Mouse (Mus musculus): ENCODE measurements around the gene Raf1. TPM values are rescaled to one million over a fixed set of nuclear protein-coding genes. Genes with fewer than 3 reads are reported as not detected.

Raf1 gene
- 100 to 1,000 TPM in 1 of 2 experiments, 10 to 100 TPM in 1; 97.3 to 110 TPM for total RNA-seq (2021)
- long read RNA-seq, experiment 1, transcript Raf1-201 (17 exons, 3,070 nt): major isoform, 37 of 64 reads
- long read RNA-seq, experiment 1, partial matches to known transcripts: 8 of 64 reads
- long read RNA-seq, experiment 1, other reads (novel, unspliced or antisense): 16 of 64 reads
- long read RNA-seq, experiment 2, transcript Raf1-201 (17 exons, 3,070 nt): major isoform, 23 of 32 reads
- long read RNA-seq, experiment 2, partial matches to known transcripts: 3 of 32 reads
- long read RNA-seq, experiment 2, other reads (novel, unspliced or antisense): 5 of 32 reads

DNA sequence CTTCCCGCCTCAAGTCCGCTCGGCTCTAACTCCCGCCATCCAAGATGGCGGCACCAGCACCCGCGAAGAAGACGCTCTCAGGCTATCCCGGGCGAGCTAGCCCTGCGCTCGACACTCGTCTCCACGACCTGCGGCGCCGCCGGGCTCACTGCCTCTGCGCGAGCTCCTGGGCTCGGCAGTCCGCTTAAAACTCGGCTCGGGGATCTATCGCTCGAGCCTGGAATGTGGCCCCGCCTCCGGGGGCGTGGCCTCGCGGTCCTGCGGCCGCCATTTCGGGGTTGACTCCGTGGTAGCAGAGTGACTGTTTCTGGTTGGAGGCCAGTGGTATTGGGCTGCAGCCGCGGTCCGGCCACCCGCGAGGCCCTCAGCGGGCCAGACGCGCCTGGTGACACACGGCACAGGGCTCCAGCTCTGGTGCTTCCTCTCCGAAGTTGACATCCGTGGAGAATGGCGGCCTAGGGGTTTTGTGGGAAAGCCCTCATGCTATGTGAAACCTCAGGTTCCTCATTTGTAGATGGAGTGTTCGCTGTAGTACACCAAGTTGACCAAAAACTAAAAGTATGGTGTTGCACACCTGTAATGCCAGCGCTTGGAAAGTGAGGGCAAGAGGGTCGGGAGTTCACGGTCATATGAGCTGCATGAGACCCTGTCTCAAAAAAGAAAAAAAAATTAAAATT is at the start of gene Raf1:
Raf1 (minus strand) TSS at position 184 of the 677 bp plus-strand sequence.
- peak; percentile 99 for DNase-seq

DNA sequence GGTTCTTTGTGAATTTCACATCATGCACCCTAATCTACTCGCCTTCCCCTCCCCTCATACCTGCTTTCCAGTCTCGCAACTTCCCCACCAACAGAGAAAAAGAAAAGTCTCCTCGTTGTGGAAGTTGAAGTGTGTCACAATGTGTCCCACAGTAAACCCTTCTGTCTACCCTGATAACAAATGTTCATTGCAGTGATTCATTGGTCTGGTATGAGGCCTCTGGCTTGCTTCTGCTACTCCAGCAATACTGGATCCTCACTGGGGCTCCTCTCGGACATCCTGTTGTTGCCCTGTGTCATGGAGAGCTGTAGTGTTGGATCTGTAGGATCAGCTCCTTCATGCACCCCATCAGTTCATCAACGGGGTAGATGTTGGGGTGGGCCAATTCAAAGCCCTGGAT is 45.8 kb upstream of the Raf1 start:
- peak in 1 of 2 experiments; percentile 63 for DNase-seq

DNA sequence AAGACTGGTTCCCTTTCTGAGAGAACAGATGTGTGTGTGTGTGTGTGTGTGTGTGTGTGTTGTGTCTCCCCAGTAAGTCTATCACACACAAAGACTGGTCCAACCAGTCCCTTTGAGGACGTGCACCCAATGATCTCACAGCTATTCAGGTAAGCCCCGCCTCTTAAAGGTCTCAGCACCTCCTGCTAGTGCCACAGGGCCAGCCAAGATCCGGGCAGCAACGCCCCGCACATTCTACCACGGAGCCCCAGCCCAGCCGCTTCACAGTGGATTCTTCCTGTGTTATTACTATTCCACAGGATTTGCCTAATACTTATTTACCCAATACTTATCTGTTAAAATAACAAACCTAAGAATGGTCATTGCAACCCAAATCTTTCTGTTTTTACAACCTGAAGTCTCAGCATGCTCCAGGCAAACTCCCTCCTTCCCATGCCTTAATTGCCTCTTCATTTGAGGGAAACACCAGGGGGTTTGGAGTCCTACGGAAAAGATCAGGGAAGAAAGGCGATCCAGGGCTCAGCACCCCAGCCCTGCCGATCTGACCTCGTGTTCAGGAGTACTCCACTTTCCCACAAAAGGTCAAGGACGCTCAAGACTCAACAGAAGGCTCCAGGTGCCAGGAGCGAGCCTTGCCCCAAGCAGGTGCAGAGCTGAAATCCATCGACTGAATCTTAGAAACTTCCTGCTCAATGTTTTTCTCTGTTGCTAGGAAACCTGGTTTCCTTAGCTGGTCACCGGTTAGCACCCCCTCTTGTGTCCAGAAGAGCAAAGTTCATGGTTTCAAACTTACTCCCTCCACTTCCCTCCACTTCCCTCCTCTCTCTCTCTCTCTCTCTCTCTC is 41.5 kb upstream of the Raf1 start:
- DNase-seq: peak; percentile 57 to 67

DNA sequence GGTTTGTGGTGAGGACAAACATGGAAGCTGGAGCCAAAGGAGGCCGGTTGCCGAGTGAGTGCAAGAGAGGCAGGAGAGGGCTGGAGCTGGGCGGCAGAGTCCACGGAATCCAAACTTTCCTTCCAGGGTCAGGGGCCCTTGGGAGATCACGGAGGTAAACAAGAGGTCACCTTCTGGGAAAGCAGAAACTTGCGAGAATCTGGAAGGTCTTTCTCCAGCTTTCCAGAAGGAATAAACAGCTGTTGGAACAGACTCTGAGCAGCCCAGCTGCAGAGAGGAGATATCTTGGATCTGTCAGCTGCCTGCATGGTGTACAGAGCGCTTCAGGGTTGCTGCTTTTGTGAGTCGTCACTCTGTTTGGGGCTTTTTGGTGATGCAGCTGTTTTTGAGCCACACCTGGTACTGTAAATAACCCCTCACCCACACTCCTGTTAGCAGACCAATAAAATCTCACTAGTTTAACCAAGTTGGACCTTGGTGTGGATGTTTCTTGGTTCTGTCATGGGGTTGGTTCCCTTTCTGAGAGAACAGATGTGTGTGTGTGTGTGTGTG is 40.7 kb upstream of the Raf1 start:
- no peak for DNase-seq

DNA sequence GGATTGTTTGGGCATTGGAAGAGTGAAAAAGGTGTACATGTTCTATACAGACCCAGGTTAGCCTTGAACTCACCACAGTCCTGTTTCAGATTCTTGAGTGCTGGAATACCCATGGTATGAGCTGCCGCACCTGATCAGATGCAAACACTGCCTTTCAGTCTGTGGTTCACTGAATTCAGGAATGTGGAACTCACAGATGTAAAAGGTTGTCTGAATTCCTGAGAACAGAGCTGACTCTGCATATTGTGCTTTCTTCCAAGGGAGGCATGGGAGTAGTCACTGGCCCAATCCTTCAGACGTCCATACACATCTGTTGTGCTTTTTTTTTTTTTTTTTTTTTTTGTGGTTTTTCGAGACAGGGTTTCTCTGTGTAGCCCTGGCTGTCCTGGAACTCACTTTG is 34.8 kb upstream of the Raf1 start:
- no peak for DNase-seq

DNA sequence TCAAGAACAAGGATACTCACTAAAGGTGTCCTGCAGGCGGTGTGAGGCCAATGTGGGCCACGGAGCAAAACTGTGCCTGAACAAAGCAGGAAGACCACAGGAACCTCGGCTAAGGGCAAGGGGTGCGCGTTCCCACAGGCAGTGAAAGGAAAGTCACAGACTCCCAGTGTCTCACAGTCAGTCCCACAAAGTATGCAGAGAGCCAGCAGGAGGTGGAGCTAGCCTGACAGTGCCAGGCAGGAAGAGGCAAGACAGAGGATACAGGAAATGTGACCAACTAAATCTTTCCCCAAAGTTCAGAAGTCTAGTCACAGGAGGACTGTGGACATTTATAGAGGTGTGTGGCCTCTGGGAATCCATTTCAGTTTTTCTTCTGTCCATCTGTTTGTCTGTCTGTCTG is 26.5 kb upstream of the Raf1 start:
- peak in 1 of 2 experiments; percentile 32 for DNase-seq

DNA sequence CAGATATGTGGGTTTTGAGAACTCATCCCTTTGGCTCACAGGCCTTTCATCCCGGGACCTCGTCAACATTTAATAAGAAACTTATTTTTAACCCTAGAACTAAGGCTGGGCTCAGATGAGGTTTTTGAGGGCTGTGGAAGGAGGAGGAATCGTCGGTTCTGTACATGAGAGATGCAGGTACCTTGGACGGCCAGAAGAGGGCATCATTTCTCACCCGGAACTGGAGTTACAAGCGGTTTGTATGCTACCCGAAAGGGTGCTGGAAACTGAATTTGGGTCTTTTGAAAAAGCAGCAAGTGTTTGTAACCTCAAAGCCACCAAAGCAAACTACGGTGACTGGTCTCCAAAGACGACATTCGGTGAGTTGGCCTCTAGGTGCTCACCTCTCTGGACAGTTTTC is 24.9 kb upstream of the Raf1 start:
- DNase-seq: no peak

DNA sequence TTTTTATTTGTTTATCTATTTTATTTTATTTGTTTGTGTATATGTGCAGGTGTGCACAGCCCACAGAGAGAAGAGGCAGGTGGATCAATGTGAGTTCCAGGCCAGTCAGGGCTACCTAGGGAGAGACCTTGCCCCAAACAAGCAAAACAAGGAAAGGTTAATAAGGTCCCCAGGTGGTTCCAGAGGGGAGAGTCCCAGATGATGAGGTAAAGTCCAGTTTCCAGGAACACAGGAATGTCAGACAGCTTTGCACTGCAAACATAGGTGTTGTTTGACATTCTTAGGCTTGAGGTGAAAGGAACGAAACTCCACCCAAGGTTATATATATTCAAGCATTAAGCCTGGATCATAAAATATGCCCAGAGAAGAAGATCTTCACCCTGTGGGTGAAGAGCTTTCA is 24.3 kb upstream of the Raf1 start:
- DNase-seq: no peak

DNA sequence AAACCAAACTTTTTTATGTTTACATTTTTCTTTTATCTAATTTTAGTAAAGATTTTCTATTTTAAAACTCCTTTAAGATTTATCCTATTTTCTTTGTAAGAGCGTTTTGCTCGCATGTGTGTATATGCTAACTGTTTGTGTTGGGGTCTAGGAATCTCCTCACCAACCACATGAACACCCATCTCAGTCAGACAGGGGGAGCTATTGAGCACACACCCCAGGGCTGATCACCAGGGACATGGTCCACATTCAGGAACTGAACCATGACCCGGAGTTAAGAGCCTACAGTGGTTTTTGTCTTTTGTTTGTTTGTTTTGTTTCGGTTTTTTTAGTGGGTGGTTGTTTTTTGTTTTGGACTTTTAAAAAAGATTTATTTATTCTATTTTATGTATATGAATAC is 22.3 kb upstream of the Raf1 start:
- no peak for DNase-seq

DNA sequence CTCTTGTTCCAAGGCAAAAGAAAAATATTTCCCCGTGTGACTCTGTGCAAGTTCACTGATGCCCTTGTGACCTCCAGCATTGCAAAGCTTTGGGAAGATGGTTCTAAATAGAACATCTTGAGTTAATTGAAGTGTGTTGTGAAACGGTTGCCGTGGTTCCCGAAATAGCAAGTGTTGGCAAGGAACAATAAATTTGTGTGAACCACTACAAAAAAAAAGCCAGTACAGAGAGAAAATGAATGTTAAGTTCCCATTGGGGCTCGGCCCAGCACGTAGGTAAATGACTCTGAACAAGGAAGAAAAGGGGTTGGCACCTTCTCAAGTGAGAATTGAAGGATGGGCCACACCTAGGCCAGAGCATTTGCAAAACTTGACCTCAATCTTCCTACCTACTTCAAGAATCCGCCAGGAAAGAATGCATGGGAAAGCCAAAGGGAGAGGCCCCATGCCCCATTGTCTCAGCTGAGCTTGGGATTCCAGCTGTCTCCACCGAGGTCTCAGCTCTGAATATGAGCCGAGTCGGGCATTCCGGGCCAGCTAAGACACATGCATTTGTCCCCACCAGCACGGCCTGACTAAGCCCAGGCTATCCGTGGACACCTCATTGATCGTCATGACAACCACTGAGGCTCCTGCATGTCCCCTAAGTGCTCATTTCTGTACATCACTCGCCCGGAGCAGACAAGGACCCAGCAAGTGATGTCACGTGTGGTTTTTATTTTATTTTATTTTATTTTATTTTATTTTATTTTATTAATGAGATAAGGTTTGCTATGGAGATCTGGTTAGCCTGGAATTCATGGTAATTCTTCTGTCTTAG is 21.5 kb upstream of the Raf1 start:
- peak in 1 of 2 experiments; percentile 27 for DNase-seq

DNA sequence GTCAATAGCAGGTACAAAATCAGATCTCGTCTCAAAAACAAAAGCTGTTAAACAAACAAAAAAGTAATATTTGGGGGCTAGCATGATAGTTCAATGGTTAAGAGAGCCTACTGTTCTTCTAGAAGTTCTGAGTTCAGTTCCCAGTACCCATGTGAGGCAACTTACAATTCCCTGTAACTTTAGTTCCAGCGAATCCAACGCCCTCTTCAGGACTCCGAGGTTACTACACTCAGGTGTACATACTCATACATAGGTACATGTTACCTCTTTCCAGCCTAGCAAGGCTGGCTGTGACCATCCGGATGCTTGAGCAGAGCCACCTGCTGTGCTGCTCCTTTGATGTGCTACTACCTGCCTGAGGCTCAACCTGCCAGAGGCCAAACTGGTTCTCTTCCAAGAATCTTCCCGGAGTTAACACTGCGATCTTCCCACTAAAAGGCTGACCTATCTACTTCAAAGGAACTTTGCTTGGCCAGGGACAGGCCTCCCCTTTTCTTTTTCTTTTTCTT is 20.3 kb upstream of the Raf1 start:
- no peak for DNase-seq

DNA sequence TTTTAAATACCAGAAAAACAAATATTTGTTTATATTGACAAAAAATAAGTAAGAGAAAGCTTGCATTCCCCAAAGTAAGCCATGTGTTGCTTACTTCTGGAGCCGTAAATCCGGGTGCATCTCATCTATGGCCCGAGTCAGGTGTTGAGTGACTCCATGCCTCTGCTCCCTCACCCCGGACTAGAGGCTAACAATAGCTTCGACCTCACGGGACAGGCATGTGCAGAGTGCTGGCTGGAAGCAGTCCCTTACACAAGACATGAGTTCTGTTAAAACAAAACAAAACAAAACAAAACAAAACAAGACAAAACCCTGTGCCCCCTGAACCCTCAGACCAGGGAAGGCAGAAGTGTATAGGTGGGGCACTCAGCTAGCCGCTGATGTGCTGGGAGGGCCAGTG is 18.7 kb upstream of the Raf1 start:
- DNase-seq: no peak

DNA sequence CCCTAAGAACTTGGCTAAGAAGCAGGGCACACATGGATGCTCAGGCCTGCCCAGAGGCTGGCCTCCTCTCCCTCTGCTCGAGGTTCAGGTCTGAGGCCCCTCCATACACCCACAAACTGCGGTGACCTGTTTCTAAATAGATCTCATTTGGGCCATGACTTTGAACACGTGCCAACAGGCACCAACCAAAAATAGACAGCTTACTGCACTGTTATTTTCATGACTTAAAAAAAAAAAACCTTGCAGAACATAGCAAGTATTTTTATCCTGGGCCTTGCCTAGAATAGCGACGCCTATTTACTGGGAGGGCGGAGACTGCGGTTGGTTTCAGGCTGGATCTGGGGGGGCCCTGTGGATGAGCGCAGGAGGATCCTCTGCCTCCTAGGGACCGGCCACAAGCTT is 18.0 kb upstream of the Raf1 start:
- DNase-seq: peak in 1 of 2 experiments; percentile 34

DNA sequence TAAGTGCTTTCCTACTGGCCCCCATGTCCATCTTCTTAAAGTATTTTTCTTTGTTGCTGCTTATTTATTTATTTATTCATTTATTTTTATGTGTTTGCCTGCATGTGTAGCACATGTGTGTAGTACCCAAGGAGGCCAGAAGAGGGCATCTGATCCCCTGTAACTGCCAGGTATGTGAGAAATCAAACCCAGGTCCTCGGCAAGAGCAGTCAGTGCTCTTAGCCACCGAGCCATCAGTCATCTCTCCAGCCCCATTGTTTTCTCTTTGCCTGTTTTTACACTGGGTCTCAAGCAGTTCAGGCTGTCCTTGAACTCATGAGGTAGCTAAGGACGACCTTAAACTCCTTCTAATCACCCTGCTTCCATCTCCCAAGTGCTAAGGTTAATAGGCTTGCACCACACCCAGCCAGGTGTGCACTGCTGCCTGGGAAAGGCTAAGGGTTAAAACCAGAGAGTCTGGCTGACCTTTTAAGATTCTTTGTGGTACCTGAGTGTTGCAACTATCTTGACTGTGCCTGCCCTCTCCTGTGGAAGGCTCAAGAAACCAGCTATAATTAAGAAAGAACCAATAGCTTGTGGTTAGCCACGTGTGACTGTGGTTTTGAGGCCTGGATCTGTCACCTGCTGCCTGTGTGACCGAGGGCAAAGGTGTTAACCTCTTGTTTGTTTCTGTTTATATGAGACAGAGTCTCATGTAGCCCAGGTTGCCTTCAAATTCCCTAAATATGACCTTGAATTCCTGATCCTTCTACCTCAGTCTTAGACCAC is 16.7 kb upstream of the Raf1 start:
- no peak for DNase-seq

DNA sequence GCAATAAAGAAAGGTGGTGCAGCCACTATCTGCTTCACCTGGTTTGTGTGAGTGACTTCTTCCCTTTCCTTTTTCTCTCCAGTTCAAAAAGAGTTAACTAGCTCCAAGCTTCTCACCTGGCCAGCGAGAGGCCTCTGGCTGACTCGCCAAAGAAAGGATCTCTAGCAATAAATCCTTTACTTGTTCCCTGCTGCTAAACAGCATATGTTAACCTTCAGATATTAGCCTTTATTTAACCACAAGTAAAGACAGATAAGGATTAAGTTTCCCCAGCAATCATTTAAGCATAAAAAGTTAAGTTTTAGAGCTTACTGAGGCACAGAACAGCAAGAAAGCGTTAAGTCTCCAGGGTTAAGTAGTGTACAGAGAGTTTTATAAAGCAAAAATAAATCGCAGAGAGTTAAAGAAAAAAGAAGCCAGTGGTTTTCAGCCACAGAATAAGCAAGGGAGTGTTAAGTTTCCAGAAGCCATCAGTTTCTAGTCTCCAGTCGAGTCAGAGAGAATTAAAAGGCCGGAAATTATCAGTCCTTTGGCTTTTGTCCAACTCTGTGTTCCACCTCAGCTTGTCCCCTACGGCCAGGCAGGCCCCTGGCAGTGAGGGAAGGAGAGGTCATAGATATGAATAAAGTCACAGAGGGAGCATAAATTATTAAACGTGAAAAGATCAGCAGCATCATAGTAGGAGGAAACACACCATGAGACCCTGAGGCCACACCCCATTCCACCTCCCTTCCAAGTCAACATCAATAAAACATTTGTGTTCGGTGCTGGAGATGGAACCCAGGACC is 15.9 kb upstream of the Raf1 start:
- DNase-seq: no peak

DNA sequence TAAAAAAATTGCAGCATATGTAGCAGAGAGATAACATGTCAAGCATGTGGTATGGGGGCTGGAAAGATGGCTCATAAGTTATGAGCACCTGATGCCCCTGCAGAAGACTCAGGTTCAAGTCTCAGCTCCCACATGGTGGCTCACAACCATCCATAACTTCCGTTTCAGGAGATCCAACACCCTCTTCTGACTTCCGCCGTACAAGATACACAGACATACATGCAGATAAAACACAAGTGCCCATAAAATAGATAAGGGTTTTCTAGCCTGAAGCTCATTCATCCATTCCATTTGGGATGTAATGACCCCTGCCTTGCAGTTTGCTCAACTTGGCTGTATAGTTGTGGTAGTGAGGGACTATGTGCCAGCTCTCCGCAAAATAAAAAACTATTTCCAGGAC is 13.7 kb upstream of the Raf1 start:
- no peak for DNase-seq

DNA sequence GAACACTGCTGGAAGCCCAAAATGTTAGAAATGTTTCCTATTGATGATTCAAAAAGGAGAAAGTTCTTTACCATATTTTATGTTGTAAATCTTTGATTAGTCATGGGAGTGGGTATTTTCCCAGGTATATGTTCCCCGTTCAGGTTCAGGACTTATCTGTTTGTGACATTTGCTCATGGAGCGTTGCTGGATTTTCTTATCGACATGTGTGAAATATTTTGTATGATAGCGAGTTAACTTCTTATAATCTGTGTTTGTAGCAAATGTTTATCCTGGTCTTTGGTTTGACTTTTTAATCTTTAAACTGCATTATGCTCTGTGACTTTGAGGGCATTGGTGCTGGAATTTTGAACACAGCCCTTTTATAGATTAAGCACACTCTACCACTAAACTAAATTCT is 12.2 kb upstream of the Raf1 start:
- no peak for DNase-seq

DNA sequence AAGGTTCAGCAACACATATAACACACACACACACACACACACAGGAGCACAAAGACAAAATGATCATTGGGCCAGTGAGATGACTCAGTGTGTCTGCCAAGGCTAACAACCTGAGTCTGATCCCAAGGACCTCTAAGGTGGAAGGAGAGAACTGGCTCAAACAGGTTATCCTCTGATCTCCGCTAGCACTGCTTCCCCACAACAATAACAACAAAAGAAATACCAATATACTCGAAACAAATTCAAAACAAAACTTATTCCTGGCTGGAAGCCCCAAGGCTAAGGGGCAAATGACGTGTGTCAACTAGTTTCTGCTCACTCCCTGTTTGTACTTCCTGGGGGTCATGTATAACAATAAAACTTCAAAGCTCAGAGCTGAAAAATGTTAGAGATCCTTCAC is 11.3 kb upstream of the Raf1 start:
- no peak for DNase-seq

DNA sequence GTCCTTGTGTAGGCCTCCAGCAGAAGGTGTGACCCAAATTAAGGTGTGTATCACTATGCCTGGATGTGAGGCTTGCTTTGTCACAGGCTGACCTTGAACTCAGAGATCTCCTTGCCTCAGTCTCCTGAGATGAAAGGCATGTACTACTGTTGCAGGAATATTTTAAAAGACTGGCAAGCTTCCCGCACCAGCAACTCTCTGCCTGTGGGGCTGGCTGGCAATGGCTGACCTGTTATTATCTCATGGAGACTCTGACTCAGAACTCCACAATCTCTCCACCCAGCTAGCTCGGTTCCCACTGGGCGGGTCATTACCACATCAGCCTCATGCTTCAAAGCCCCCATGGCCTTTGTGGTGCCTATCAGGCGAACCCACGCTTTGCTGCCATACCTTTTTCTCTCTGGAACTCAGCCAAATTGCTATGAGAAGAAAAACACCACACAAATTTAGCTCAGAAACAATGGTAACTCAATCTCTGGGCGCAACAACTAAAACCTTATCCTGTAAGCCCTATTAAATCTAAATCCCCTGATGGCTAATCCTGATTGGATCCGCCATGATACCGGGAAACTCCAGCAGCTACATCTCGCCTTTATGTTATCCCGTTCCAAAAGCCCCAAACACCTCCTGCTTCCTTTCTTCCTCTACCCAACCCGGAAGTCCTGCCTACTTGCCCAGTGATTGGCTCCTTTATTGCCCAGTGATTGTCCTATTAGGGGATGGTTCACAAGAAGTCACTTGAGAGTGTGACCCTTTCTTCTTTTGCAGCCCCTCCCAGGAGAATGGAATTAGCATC is 8.6 kb upstream of the Raf1 start:
- peak in 1 of 2 experiments; percentile 23 for DNase-seq
